18 mouse cellular contexts compared by ENCODE assay signal in the genomic region with DNA sequence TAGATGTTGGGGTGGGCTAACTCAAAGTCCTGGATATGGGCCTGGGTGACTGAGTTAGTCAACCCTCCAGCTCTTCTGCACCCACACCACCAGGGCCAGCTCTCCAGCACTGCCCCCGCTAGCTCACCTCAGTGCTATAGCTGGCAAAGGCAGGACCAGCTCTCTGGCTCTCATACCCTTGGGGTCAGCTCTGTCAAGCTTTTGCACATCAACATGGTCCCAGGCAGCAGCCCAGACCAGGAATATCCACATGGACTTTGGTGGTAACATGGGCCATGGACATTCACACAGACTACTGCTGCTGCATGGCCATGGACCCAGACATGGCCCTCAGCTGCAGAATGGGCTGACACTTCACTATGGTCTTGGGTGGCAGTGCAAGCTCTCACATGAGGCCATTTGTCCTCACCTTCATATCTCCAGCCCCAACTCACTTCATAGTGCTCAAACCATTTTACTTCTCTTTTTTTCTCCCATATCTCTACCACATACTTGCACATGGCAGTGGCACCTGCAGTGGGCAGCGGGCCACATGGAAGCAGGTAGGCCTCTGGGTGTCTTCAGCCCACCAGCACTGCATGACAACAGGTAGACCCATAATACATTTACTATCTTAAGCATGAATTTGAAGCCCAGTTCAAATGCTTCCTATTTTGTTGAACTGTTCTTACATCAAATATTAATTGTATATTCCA.
"Had no signal": no experiment of that assay in that cellular context is flagged by ENCODE, and none has a peak within 500 bp of the region (broad histone marks: within the 10 kb centered on the region; RNA-seq: fewer than 3 reads in every experiment).

No protein-coding gene starts in this region.

- DNase-seq: lung, embryonic 14.5 days; lung, postnatal 10 days; lung, postnatal 4 days; midbrain, embryonic 14.5 days; retina, postnatal 1 day; right cerebral cortex, adult 18-20 months; right cerebral cortex, postnatal 25 days; right cerebral cortex, postnatal 4 days; spleen, adult 18-20 months; thymus, adult 18-20 months; thymus, postnatal 14 days; thymus, postnatal 36 days had no signal

- ATAC-seq: midbrain, embryonic 16.5 days had no signal

- H3K9ac ChIP-seq: lung, embryonic 14.5 days; midbrain, embryonic 12.5 days; neural tube, embryonic 13.5 days; neural tube, embryonic 15.5 days had no signal

- H3K27ac ChIP-seq: midbrain, embryonic 10.5 days; midbrain, embryonic 12.5 days; neural tube, embryonic 13.5 days; neural tube, embryonic 15.5 days had no signal

- H3K9me3 ChIP-seq: midbrain, embryonic 10.5 days; midbrain, embryonic 12.5 days; neural tube, embryonic 13.5 days; neural tube, embryonic 15.5 days had no signal

- H3K4me2 ChIP-seq: lung, embryonic 14.5 days; midbrain, embryonic 12.5 days; neural tube, embryonic 13.5 days; neural tube, embryonic 15.5 days had no signal

- H3K27me3 ChIP-seq: midbrain, embryonic 12.5 days; neural tube, embryonic 13.5 days; neural tube, embryonic 15.5 days had no signal

- H3K4me3 ChIP-seq: midbrain, embryonic 10.5 days; midbrain, embryonic 12.5 days; myocyte; neural tube, embryonic 13.5 days; neural tube, embryonic 15.5 days had no signal

- H3K36me3 ChIP-seq: midbrain, embryonic 10.5 days; midbrain, embryonic 12.5 days; neural tube, embryonic 13.5 days; neural tube, embryonic 15.5 days had no signal
